Mouse (Mus musculus): Measurements from ENCODE around the gene Vmn2r103.

The Vmn2r103 gene

DNA sequence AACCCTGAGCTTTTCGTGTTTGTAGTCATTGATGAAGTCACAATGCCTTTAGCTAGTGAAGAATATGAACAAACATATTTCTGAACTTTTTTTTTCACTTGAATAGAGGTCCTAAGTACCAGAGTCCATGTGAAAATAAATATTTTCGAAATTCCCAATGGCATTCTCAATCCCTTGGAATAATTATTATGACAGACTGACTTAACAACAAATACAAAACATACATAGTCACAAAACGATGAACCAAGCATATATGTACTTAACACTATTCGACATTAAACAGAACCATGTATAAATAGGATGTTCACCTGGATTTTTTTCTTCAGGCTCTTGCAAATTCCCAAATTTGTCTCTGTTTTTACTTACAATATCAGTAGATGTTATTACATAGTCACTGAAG, at the start of gene Vmn2r103:
Gene Vmn2r103, plus strand, starts transcription at position 301 of the 400 bp plus-strand sequence.
- DNase-seq (ENCODE audit: low spot score) = no peak

DNA sequence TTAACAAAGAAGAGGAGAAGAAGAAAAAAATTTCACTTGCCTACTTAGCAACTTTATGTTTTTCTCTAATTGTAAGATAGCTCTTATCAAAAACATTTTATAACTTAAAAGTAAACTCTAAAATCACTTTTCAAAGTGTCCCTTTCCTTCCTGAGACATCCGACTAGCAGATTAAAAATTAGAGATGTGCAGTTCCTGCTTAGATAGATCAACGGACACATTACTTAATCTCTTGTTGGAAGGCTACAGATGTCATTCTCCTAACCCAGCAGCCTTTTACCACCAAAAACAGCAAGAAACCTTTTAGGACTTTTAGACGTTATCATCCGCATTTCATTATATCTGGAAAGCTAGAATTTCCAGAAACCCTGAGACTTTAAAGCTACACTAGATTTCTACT, 5.8 kb downstream of the Vmn2r103 start:
- no peak for DNase-seq (ENCODE audit: low spot score)

DNA sequence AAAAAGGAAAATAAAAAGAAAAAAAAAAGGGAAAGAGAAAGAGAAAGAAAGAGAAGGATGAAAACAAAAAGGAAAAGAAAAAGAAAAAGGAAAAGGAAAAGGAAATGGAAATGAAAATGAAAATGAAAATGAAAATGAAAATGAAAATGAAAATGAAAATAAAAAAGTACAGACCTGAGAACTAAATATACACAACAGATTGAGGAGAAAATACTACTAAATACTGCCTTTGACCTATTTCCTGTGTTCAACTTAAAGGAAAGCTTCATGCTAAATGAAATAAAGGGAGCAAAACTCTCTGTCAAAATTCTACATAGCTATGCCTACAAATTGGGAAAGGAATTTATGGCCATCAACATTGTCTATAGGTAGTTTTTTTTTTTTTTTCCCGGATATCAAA, 16.1 kb downstream of the Vmn2r103 start:
- DNase-seq (ENCODE audit: low spot score) = no peak
